ENCODE assay signal across 17 mouse cellular contexts in genomic region chr9:121029786-121030185, GRCm38 (mm10).
A peak's percentile ranks its signal among the peaks of the same experiment; 100 is the strongest.
DNase-seq lines count a peak whose midpoint lies in the region; ATAC-seq and TF ChIP-seq lines count a peak whose summit lies in the region.
"Had no signal": no experiment of that assay in that cellular context is flagged by ENCODE, and none has a peak within 500 bp of the region (broad histone marks: within the 10 kb centered on the region; RNA-seq: fewer than 3 reads in every experiment).

No protein-coding gene starts in this region.

- TF ChIP-seq CTCF in brain, embryonic 14.5 days (IDR thresholded peaks at IDR 0.05; ENCODE audit: borderline replicate concordance, extremely low read depth, insufficient read depth, insufficient read length): no peak

- DNase-seq in heart, embryonic 10.5 days (ENCODE audit: low spot score): peak; percentile 73
- no peak for DNase-seq in heart, postnatal 4 days
- peak; percentile 60 for DNase-seq in adrenal gland, adult 2 months
- DNase-seq in brain, embryonic 14.5 days (ENCODE audit: low read depth): peak; percentile 29
- DNase-seq in gastrocnemius, postnatal 14 days: no peak
- DNase-seq: B cell, adult 2 months; cerebellum, postnatal 10 days; gastrocnemius, adult 2 months; lung, postnatal 10 days; spleen, adult 18-20 months had no signal

- no peak for TF ChIP-seq POLR2A in brain, embryonic 14.5 days (IDR thresholded peaks at IDR 0.05; ENCODE audit: borderline replicate concordance, extremely low read depth, insufficient read depth, insufficient read length, poor library complexity, severe bottlenecking)

- peaks cover 11% of the 10 kb centered on the region for H3K4me1 ChIP-seq in heart, embryonic 10.5 days
- no peaks in the 10 kb centered on the region for H3K4me1 ChIP-seq in megakaryocyte, embryonic 14.5 days

- no peak overlapping the region for H3K27ac ChIP-seq in heart, embryonic 10.5 days
- H3K27ac ChIP-seq: gastrocnemius, adult 2 months; hindbrain, embryonic 13.5 days; kidney, postnatal 0 days; midbrain, embryonic 13.5 days had no signal

- H3K27me3 ChIP-seq in heart, embryonic 10.5 days (ENCODE audit: insufficient read depth, poor library complexity, severe bottlenecking): no peaks in the 10 kb centered on the region
- peaks cover 16% of the 10 kb centered on the region for H3K27me3 ChIP-seq in megakaryocyte, embryonic 14.5 days (replicated peaks)
- H3K27me3 ChIP-seq: heart, embryonic 12.5 days; hindbrain, embryonic 13.5 days; midbrain, embryonic 13.5 days had no signal

- 51% methylated on average over 9 of the region's 9 CpGs for WGBS in heart, embryonic 10.5 days

- no peaks in the 10 kb centered on the region for H3K9me3 ChIP-seq in heart, embryonic 10.5 days
- no peaks in the 10 kb centered on the region for H3K9me3 ChIP-seq in megakaryocyte, embryonic 14.5 days
- H3K9me3 ChIP-seq: heart, embryonic 12.5 days; hindbrain, embryonic 13.5 days; midbrain, embryonic 13.5 days had no signal

- H3K4me3 ChIP-seq in heart, embryonic 10.5 days: no peak overlapping the region
- H3K4me3 ChIP-seq in megakaryocyte, embryonic 14.5 days (replicated peaks): peak overlapping the region; percentile 33
- H3K4me3 ChIP-seq: gastrocnemius, adult 2 months; heart, embryonic 12.5 days; hindbrain, embryonic 13.5 days; midbrain, embryonic 13.5 days had no signal

- no peaks in the 10 kb centered on the region for H3K36me3 ChIP-seq in heart, embryonic 10.5 days
- no peaks in the 10 kb centered on the region for H3K36me3 ChIP-seq in megakaryocyte, embryonic 14.5 days (replicated peaks; ENCODE audit: low read length)
- H3K36me3 ChIP-seq: heart, embryonic 12.5 days; hindbrain, embryonic 13.5 days; midbrain, embryonic 13.5 days had no signal

- no peak for ATAC-seq in megakaryocyte, adult 5-6 weeks (ENCODE audit: poor library complexity, severe bottlenecking)
- ATAC-seq in monocyte, adult 5-6 weeks (replicated peaks; ENCODE audit: insufficient number of reproducible peaks, low FRiP score, low TSS enrichment, poor library complexity, severe bottlenecking): no peak
- ATAC-seq: midbrain, embryonic 13.5 days had no signal

- intact Hi-C loops in gastrocnemius, postnatal 14 days (cut with DNase I; ENCODE audit: low total_unique reads): no loop called here

Comparison
In these comparisons a context has a peak if more than half of its experiments do, and no peak if none do; other contexts are left out.
1. DNase-seq: peak in heart, embryonic 10.5 days (single experiment), adrenal gland, adult 2 months (single experiment) and brain, embryonic 14.5 days (single experiment); none in heart, postnatal 4 days (single experiment) and gastrocnemius, postnatal 14 days (single experiment).